Mouse (Mus musculus): ENCODE data around the gene Plscr1.

DNA sequence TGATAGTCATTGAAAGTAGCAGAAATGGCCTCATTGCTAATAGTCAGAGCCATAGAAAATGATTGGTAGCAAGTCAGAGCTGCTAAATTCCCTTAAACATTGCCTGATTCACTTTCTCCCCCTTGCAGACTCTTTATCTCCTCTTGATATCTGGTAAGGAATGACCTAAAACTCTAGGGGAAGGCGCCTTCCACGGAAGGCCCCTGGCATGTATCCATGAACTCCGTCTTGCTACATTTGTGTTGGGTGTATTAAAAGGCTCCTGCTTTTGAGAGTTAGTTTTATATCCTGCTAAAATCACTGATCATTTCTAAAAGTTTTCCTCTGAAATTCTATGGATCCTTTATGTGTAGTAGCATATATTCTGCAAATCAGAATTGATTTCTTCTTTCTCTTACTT, 67.2 kb downstream of the Plscr1 start:
- TF ChIP-seq POLR2A (IDR thresholded peaks at IDR 0.05; ENCODE audit: control insufficient read depth in 1 of 2, insufficient read depth in 1 of 2, low read depth in 1 of 2, low read length in 2 of 2, poor library complexity in 1 of 2) (no peak), MYB (IDR thresholded peaks at IDR 0.05; ENCODE audit: low read depth, low read length) (no peak), USF2 (IDR thresholded peaks at IDR 0.05; ENCODE audit: borderline replicate concordance in 1 of 2, insufficient read depth in 1 of 2, low read depth in 1 of 2, low read length in 2 of 2) (no peak), BHLHE40 (IDR thresholded peaks at IDR 0.05; ENCODE audit: borderline replicate concordance, low read depth, low read length) (no peak), EP300 (IDR thresholded peaks at IDR 0.05; ENCODE audit: low read depth in 1 of 2, low read length in 2 of 2) (no peak), USF1 (IDR thresholded peaks at IDR 0.05; ENCODE audit: low read depth, low read length) (no peak), CTCF (IDR thresholded peaks at IDR 0.05 in 2 of 3, conservative IDR thresholded peaks at IDR 0.05 in 1 of 3; ENCODE audit: control insufficient read depth in 1 of 3, insufficient read depth in 1 of 3, low read depth in 2 of 3, low read length in 3 of 3, poor library complexity in 1 of 3, severe bottlenecking in 1 of 3) (no peak), ZC3H11A (IDR thresholded peaks at IDR 0.05; ENCODE audit: low read depth, low read length) (no peak), MYC (IDR thresholded peaks at IDR 0.05; ENCODE audit: low read depth, low read length) (no peak), CHD2 (IDR thresholded peaks at IDR 0.05; ENCODE audit: low read length) (no peak), ZMIZ1 (IDR thresholded peaks at IDR 0.05; ENCODE audit: low read depth, low read length) (no peak)

Data from MEL (cell line).